Mouse (Mus musculus) CH12.LX (cell line): Measurements from ENCODE around the gene Cnot11. TPM values are rescaled to one million over a fixed set of nuclear protein-coding genes. Genes with fewer than 3 reads are reported as not detected.

Source experiments
- DNase-seq: peaks from one replicate; pipeline ENCODE4 v3.0.0-alpha.2; 2013; ENCODE audit errors: extremely low read depth
- H3K27ac ChIP-seq: 2 replicates; pipeline ENCODE4 v1.5.1; 2012; ENCODE audit warnings: low read depth, mild to moderate bottlenecking, control low read depth, moderate library complexity; ENCODE audit not compliant: insufficient read depth
- H3K27me3 ChIP-seq: replicated peaks from 2 replicates; pipeline ENCODE3; 2012; ENCODE audit warnings: inconsistent platforms
- H3K36me3 ChIP-seq, 2 experiments: replicated peaks in 1 of 2; 2 replicates each; pipeline versions ENCODE3 to v1.6.1; 2012; ENCODE audit warnings: inconsistent platforms in 1 of 2, low read length in 1 of 2, mild to moderate bottlenecking in 1 of 2, mixed read lengths in 1 of 2, moderate library complexity in 1 of 2; ENCODE audit not compliant: control insufficient read depth in 1 of 2, insufficient read depth in 1 of 2
- H3K4me1 ChIP-seq, 2 experiments: 2 replicates each; pipeline ENCODE4 v1.6.1; 2012; ENCODE audit warnings: inconsistent platforms in 1 of 2, moderate library complexity in 1 of 2; ENCODE audit not compliant: insufficient read depth in 2 of 2, control insufficient read depth in 1 of 2
- H3K4me2 ChIP-seq: 2 replicates; pipeline ENCODE4 v1.6.1; 2012; ENCODE audit warnings: low read depth, mild to moderate bottlenecking, control low read depth; ENCODE audit not compliant: poor library complexity, insufficient read depth, severe bottlenecking
- H3K4me3 ChIP-seq, 3 experiments: fragments of 150-350 bp in 1 of 3; sonication (generic) in 1 of 3; replicated peaks in 1 of 3; 2 replicates each; pipeline versions ENCODE3 to v1.5.1; 2011 to 2012; ENCODE audit warnings: low read depth in 2 of 3, low read length in 2 of 3, mild to moderate bottlenecking in 2 of 3, moderate library complexity in 2 of 3, control low read depth in 1 of 3, improper control_type of control experiment in 1 of 3, inconsistent platforms in 1 of 3, mixed read lengths in 1 of 3; ENCODE audit not compliant: poor library complexity in 1 of 3
- H3K79me2 ChIP-seq: replicated peaks from 2 replicates; pipeline ENCODE4 v1.6.1; 2012; ENCODE audit warnings: mild to moderate bottlenecking, moderate library complexity; ENCODE audit not compliant: control insufficient read depth, poor library complexity, insufficient read depth, severe bottlenecking; ENCODE audit errors: extremely low read depth
- H3K9ac ChIP-seq: 2 replicates; pipeline ENCODE4 v1.6.1; 2012; ENCODE audit warnings: low read depth, mild to moderate bottlenecking, control low read depth, moderate library complexity; ENCODE audit not compliant: insufficient read depth
- H3K9me3 ChIP-seq: replicated peaks from 2 replicates; pipeline ENCODE3; 2012; ENCODE audit warnings: low read length, inconsistent platforms, mixed read lengths
- CHD1 ChIP-seq: IDR thresholded peaks from 2 replicates; pipeline ENCODE4 v1.6.1; 2012; ENCODE audit warnings: low read depth, low read length, improper control_type of control experiment, inconsistent platforms
- CHD2 ChIP-seq: IDR thresholded peaks from 2 replicates; pipeline ENCODE4 v1.6.1; 2011; ENCODE audit warnings: low read length, improper control_type of control experiment
- CTCF ChIP-seq, 2 experiments: IDR thresholded peaks in 1 of 2; conservative IDR thresholded peaks in 1 of 2; 2 replicates each; pipeline ENCODE4 v1.5.1; 2011 to 2012; ENCODE audit warnings: low read depth in 2 of 2, low read length in 2 of 2, improper control_type of control experiment in 1 of 2, inconsistent platforms in 1 of 2, mild to moderate bottlenecking in 1 of 2, moderate library complexity in 1 of 2
- E2F4 ChIP-seq: IDR thresholded peaks from 2 replicates; pipeline ENCODE4 v1.6.1; 2011; ENCODE audit warnings: low read depth, low read length, improper control_type of control experiment; ENCODE audit not compliant: insufficient replicate concordance
- ELF1 ChIP-seq: IDR thresholded peaks from 2 replicates; pipeline ENCODE4 v1.6.1; 2014; ENCODE audit warnings: low read depth, mild to moderate bottlenecking, inconsistent platforms, low read length, improper control_type of control experiment
- ETS1 ChIP-seq: conservative IDR thresholded peaks from 2 replicates; pipeline ENCODE4 v1.6.1; 2012; ENCODE audit warnings: low read depth, mild to moderate bottlenecking, inconsistent platforms, low read length, improper control_type of control experiment, moderate library complexity
- IRF4 ChIP-seq: IDR thresholded peaks from 2 replicates; pipeline ENCODE4 v1.6.1; 2014; ENCODE audit warnings: low read depth, mild to moderate bottlenecking, inconsistent platforms, low read length, improper control_type of control experiment
- JUND ChIP-seq: conservative IDR thresholded peaks from 2 replicates; pipeline ENCODE4 v1.6.1; 2011; ENCODE audit warnings: low read depth, low read length, improper control_type of control experiment
- KAT2A ChIP-seq: IDR thresholded peaks from 2 replicates; pipeline ENCODE4 v1.6.1; 2012; ENCODE audit warnings: low read length, improper control_type of control experiment, inconsistent platforms; ENCODE audit not compliant: insufficient replicate concordance
- MAFK ChIP-seq: IDR thresholded peaks from 2 replicates; pipeline ENCODE4 v1.6.1; 2011; ENCODE audit warnings: low read length, improper control_type of control experiment; ENCODE audit not compliant: insufficient replicate concordance
- MAZ ChIP-seq: IDR thresholded peaks from 2 replicates; pipeline ENCODE4 v1.6.1; 2012; ENCODE audit warnings: low read depth, mild to moderate bottlenecking, inconsistent platforms, low read length, improper control_type of control experiment, moderate library complexity
- MEF2A ChIP-seq: IDR thresholded peaks from 2 replicates; pipeline ENCODE4 v1.6.1; 2014; ENCODE audit warnings: low read depth, mild to moderate bottlenecking, inconsistent platforms, low read length, improper control_type of control experiment, borderline replicate concordance
- MYC ChIP-seq: IDR thresholded peaks from 2 replicates; pipeline ENCODE4 v1.6.1; 2011; ENCODE audit warnings: low read depth, mild to moderate bottlenecking, improper control_type of control experiment, low read length
- NELFE ChIP-seq: IDR thresholded peaks from 2 replicates; pipeline ENCODE4 v1.6.1; 2011; ENCODE audit warnings: low read depth, low read length, improper control_type of control experiment
- PAX5 ChIP-seq: IDR thresholded peaks from 2 replicates; pipeline ENCODE4 v1.6.1; 2012; ENCODE audit warnings: low read length, inconsistent platforms, mixed read lengths
- POLR2A ChIP-seq: IDR thresholded peaks from 2 replicates; pipeline ENCODE4 v1.6.1; 2011; ENCODE audit warnings: low read depth, mild to moderate bottlenecking, improper control_type of control experiment, low read length
- POLR2AphosphoS2 ChIP-seq: IDR thresholded peaks from 2 replicates; pipeline ENCODE4 v1.6.1; 2011; ENCODE audit warnings: low read depth, low read length, improper control_type of control experiment
- RAD21 ChIP-seq: IDR thresholded peaks from 2 replicates; pipeline ENCODE4 v1.6.1; 2011; ENCODE audit warnings: low read depth, mild to moderate bottlenecking, low read length, improper control_type of control experiment, moderate library complexity
- TBP ChIP-seq: conservative IDR thresholded peaks from 2 replicates; pipeline ENCODE4 v1.6.1; 2011; ENCODE audit warnings: low read depth, low read length, improper control_type of control experiment
- TCF12 ChIP-seq: IDR thresholded peaks from 2 replicates; pipeline ENCODE4 v1.6.1; 2014; ENCODE audit warnings: low read depth, mild to moderate bottlenecking, inconsistent platforms, low read length, improper control_type of control experiment
- USF1 ChIP-seq: IDR thresholded peaks from 2 replicates; pipeline ENCODE4 v1.6.1; 2014; ENCODE audit warnings: low read depth, mild to moderate bottlenecking, inconsistent platforms, low read length, improper control_type of control experiment
- USF2 ChIP-seq: conservative IDR thresholded peaks from 2 replicates; pipeline ENCODE4 v1.6.1; 2011; ENCODE audit warnings: low read depth, low read length, improper control_type of control experiment
- ZKSCAN1 ChIP-seq: IDR thresholded peaks from 2 replicates; pipeline ENCODE4 v1.6.1; 2012; ENCODE audit warnings: low read depth, inconsistent platforms, low read length, improper control_type of control experiment, borderline replicate concordance
- dilution Hi-C: fragments of 300-500 bp; cut with MboI; formaldehyde crosslinking; loops from 2 replicates; pipeline ENCODE4 v1.14.3; 2020; ENCODE audit warnings: low sequenced_read_pairs; ENCODE audit not compliant: extremely low pct_unique_long_range_greater_than_20kb, extremely low pct_ligation_motif_present
- in situ Hi-C: fragments of 300-500 bp; cut with MboI; formaldehyde crosslinking; loops from 3 replicates; pipeline ENCODE4 v1.14.3; 2019; ENCODE audit warnings: low sequenced_read_pairs, low pct_ligation_motif_present, low pct_unique_long_range_greater_than_20kb, mixed read lengths
- polyA plus RNA-seq: library from polyadenylated mRNA; unstranded; fragments of >175 nt; gene quantifications from 2 replicates; pipeline ENCODE4 v1.2.1, GENCODE M21; 2012; ENCODE audit warnings: low read depth; ENCODE audit not compliant: insufficient read length
- total RNA-seq, 2 experiments: library from RNA; depleted of rRNA; stranded (reverse); fragments of 300-350 nt in 1 of 2; fragments of >200 nt in 1 of 2; gene quantifications; 2 replicates each; pipeline ENCODE4 v1.2.3; 2012 to 2014

The Cnot11 gene
- total and polyA plus RNA-seq, 3 experiments = 15.3 to 34.9 (median 28.6) TPM

GRCm38 (mm10) chr1:39535515-39536311 is 921 bp downstream of the Cnot11 start (continued):
- no peak for TF ChIP-seq CHD2
- TF ChIP-seq POLR2A = peak; percentile 91
- TF ChIP-seq JUND = no peak
- TF ChIP-seq POLR2AphosphoS2 = peak; percentile 60; the same call in 1 of the 2 replicates
- TF ChIP-seq MAFK = no peak
- peak; percentile 86 for TF ChIP-seq ELF1
- no peak for TF ChIP-seq CTCF (conservative IDR thresholded peaks at IDR 0.05 in 1 of 2, IDR thresholded peaks at IDR 0.05 in 1 of 2; ENCODE audit: low read depth in 2 of 2, low read length in 2 of 2)
- TF ChIP-seq TBP = no peak
- peak; percentile 94 for TF ChIP-seq KAT2A
- TF ChIP-seq NELFE = peak; percentile 90
- no peak for TF ChIP-seq ETS1
- no peak for TF ChIP-seq E2F4
- peak; percentile 90 for TF ChIP-seq TCF12
- no peak; the same call in 1 of the 2 replicates for TF ChIP-seq USF1
- TF ChIP-seq USF2 = no peak

- Histone ChIP-seq H3K4me3 (peak overlapping the region; percentile 74 to 97 (median 89)), H3K27me3 (peaks cover 8% of the 10 kb centered on the region), H3K36me3 (peaks cover 28 to 42% of the 10 kb centered on the region in 2 experiments), H3K79me2 (peaks cover 20% of the 10 kb centered on the region), H3K9ac (peak overlapping the region; percentile 91), H3K4me1 (peaks cover 0 to 17% of the 10 kb centered on the region in 2 experiments; a peak in 3 of 4 replicates), H3K9me3 (peaks cover 13% of the 10 kb centered on the region), H3K27ac (no peak overlapping the region), H3K4me2 (peak overlapping the region; percentile 52)
- no peak for DNase-seq
- in situ Hi-C loops = no loop called here
- no peak for TF ChIP-seq POLR2A
- TF ChIP-seq MAZ = no peak
- TF ChIP-seq CHD1 = no peak
- no peak for TF ChIP-seq RAD21
- TF ChIP-seq JUND = no peak
- no peak for TF ChIP-seq PAX5
- TF ChIP-seq ELF1 = no peak
- TF ChIP-seq NELFE = no peak
- no peak for TF ChIP-seq MYC
- TF ChIP-seq IRF4 = no peak
- TF ChIP-seq USF1 = no peak
- no peak for TF ChIP-seq POLR2AphosphoS2
- no peak for TF ChIP-seq MEF2A
- no peak for TF ChIP-seq ZKSCAN1
- no peak for TF ChIP-seq ETS1
- no peak for TF ChIP-seq CTCF (conservative IDR thresholded peaks at IDR 0.05 in 1 of 2, IDR thresholded peaks at IDR 0.05 in 1 of 2; ENCODE audit: low read depth in 2 of 2, low read length in 2 of 2)
- dilution Hi-C loops = no loop called here
These were observed 1.9 kb downstream of the Cnot11 start for GRCm38 (mm10) chr1:39536701-39537100.
